Mouse (Mus musculus) brain, embryonic 14.5 days (tissue): ENCODE data around the gene Ostf1.

Experiments
- CTCF ChIP-seq: fragments of 200-500 bp; IDR thresholded peaks from 2 replicates; pipeline ENCODE4 v1.5.1; 2012; ENCODE audit warnings: inconsistent platforms, mild to moderate bottlenecking, moderate library complexity, borderline replicate concordance; ENCODE audit not compliant: insufficient read depth, insufficient read length; ENCODE audit errors: extremely low read depth
- POLR2A ChIP-seq: fragments of 200-500 bp; IDR thresholded peaks from 2 replicates; pipeline ENCODE4 v1.6.1; 2012; ENCODE audit warnings: mild to moderate bottlenecking, inconsistent platforms, borderline replicate concordance; ENCODE audit not compliant: poor library complexity, insufficient read depth, insufficient read length, severe bottlenecking; ENCODE audit errors: extremely low read depth

DNA sequence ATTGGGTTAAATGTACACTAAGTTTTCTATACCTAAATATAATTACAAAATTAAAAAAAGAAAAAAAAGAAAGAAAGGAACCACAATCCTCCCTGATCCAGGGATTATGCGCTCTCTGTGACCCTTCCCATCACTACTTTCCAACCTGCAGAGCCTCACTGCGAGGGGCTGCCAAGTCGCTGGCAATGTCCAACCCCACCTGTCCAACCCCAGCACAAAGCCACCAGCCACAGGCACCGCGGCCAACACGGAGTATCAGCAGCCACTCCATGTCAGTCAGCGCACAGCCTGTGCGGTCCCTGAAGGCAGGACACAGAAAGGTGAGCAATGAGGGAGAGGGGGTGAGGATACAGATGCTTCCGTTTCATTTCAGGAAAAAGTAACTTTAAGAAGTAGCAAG is 49.4 kb downstream of the Ostf1 start:
- TF ChIP-seq CTCF: no peak
- no peak for TF ChIP-seq POLR2A
